Mouse (Mus musculus) stomach, embryonic 16.5 days (tissue): ENCODE results near the gene Ankar. TPM values are rescaled to one million over a fixed set of nuclear protein-coding genes. Genes with fewer than 3 reads are reported as not detected.

Experiments
- ATAC-seq: fragments of 200-750 bp; cut with Nextera tagmentation; 2 replicates; pipeline ENCODE4 v1.8.0; 2017; ENCODE audit warnings: moderate number of reproducible peaks, moderate TSS enrichment; ENCODE audit not compliant: insufficient read depth, low FRiP score
- H3K27ac ChIP-seq: fragments of 300-500 bp; sonication (generic); 2 replicates; pipeline ENCODE4 v1.5.1; 2014; ENCODE audit warnings: low read length
- H3K27me3 ChIP-seq: fragments of 300-500 bp; sonication (generic); 2 replicates; pipeline ENCODE4 v1.6.1; 2014; ENCODE audit warnings: low read length, control low read depth, mixed read lengths; ENCODE audit not compliant: control insufficient read depth, insufficient read depth
- H3K36me3 ChIP-seq: fragments of 300-500 bp; sonication (generic); 2 replicates; pipeline ENCODE4 v1.6.1; 2014; ENCODE audit warnings: low read length; ENCODE audit not compliant: control insufficient read depth, insufficient read depth
- H3K4me1 ChIP-seq: fragments of 300-500 bp; sonication (generic); 2 replicates; pipeline ENCODE4 v1.6.1; 2014; ENCODE audit warnings: low read length, control low read depth, mixed read lengths; ENCODE audit not compliant: control insufficient read depth, insufficient read depth
- H3K4me2 ChIP-seq: fragments of 300-500 bp; sonication (generic); 2 replicates; pipeline ENCODE4 v1.6.1; 2014; ENCODE audit warnings: low read depth, low read length, mixed read lengths
- H3K4me3 ChIP-seq: fragments of 300-500 bp; sonication (generic); replicated peaks from 2 replicates; pipeline ENCODE4 v1.5.1; 2014; ENCODE audit warnings: mild to moderate bottlenecking, low read length
- H3K9ac ChIP-seq: fragments of 300-500 bp; sonication (generic); 2 replicates; pipeline ENCODE4 v1.6.1; 2014; ENCODE audit warnings: low read length
- H3K9me3 ChIP-seq: fragments of 300-500 bp; sonication (generic); replicated peaks from 2 replicates; pipeline ENCODE4 v1.6.1; 2016; ENCODE audit warnings: low read length, control low read depth; ENCODE audit not compliant: control insufficient read depth
- WGBS: fragments of 180-500 bp; shearing (Covaris S2); extraction: QIAGEN DNeasy Blood & Tissue Kit; methylation state at CpG from one replicate; pipeline ENCODE4 v1.1.7; 2014; 5-methylcytosine and 5-hydroxymethylcytosine counted together
- polyA plus RNA-seq: library from polyadenylated mRNA; unstranded; fragments of >200 nt; fragmentation: Nextera tagmentation; extraction: Ambion mirVana; gene quantifications from 2 replicates; pipeline ENCODE4 v1.2.1, GENCODE M21; 2015

The Ankar gene
- polyA plus RNA-seq, 1 experiment from 2014 or later = not detected

GRCm38 (mm10) chr1:72730126-72730525 is 29.7 kb upstream of the Ankar start:
- WGBS = 55% methylated on average over 10 of the region's 10 CpGs
- H3K4me3 ChIP-seq = no peak overlapping the region
- no peak for ATAC-seq
- H3K4me1 ChIP-seq = peaks cover 5% of the 10 kb centered on the region
- H3K9ac ChIP-seq = no peak overlapping the region
- H3K27ac ChIP-seq = no peak overlapping the region
- no peak overlapping the region for H3K4me2 ChIP-seq
- H3K9me3 ChIP-seq = no peaks in the 10 kb centered on the region
- no peaks in the 10 kb centered on the region for H3K27me3 ChIP-seq
- H3K36me3 ChIP-seq = no peaks in the 10 kb centered on the region

DNA sequence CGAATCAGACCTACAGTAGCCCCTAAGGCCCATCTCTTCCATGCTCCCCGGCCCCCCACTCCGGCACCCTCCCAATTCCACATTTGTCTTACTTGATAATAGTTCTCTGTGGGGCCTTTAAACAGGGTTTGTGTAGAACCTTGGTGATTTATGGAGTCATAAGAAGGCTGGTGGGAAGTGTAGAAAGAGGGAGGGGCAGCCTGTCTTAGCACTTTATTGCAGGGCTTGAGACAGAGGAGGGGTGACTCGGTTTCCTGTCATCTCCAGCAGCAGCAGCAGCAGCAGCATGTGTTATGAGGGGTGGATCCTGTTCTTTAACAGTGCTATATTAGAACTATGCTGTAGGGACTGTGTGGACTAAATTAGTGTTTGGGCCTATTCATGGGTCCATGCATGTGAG is 28.4 kb upstream of the Ankar start:
- WGBS = 55% methylated on average over 4 of the region's 4 CpGs
- H3K27me3 ChIP-seq = no peaks in the 10 kb centered on the region
- H3K9me3 ChIP-seq = no peaks in the 10 kb centered on the region
- no peak for ATAC-seq
- no peak overlapping the region for H3K4me3 ChIP-seq
- H3K27ac ChIP-seq = no peak overlapping the region
- H3K4me2 ChIP-seq = no peak overlapping the region
- H3K36me3 ChIP-seq = no peaks in the 10 kb centered on the region
- H3K9ac ChIP-seq = no peak overlapping the region
- peaks cover 5% of the 10 kb centered on the region for H3K4me1 ChIP-seq

- Histone ChIP-seq H3K4me3 (no peak overlapping the region), H3K36me3 (no peaks in the 10 kb centered on the region), H3K4me1 (peaks cover 5% of the 10 kb centered on the region), H3K4me2 (no peak overlapping the region), H3K27ac (no peak overlapping the region), H3K27me3 (no peaks in the 10 kb centered on the region), H3K9me3 (no peaks in the 10 kb centered on the region), H3K9ac (no peak overlapping the region)
- WGBS = 86% methylated on average over 13 of the region's 13 CpGs
- no peak for ATAC-seq
Observed at GRCm38 (mm10) chr1:72725941-72726340, 25.6 kb upstream of the Ankar start.

DNA sequence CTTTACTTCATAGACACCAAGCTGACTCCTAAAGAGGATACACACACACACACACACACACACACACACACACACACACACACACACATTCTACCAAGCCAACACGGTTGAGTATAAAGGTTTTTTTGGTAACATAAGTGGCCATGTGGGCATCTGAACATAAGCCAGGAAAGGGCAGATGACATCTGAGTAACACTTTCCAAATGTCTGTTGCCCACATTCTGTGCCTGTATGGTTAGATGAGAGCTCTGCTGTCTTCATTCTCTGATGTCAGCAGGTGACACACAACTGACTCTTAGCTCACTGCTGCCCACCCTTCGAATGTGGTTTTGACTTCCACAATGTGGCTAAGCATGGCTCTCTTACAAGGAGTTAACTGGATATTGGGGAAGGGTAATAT is 24.0 kb upstream of the Ankar start:
- no peak overlapping the region for H3K9ac ChIP-seq
- H3K27me3 ChIP-seq = no peaks in the 10 kb centered on the region
- no peaks in the 10 kb centered on the region for H3K4me1 ChIP-seq
- no peaks in the 10 kb centered on the region for H3K36me3 ChIP-seq
- 69% methylated on average over 2 of the region's 2 CpGs for WGBS
- no peak for ATAC-seq
- no peak overlapping the region for H3K4me3 ChIP-seq
- no peaks in the 10 kb centered on the region for H3K9me3 ChIP-seq
- no peak overlapping the region for H3K27ac ChIP-seq
- H3K4me2 ChIP-seq = no peak overlapping the region

GRCm38 (mm10) chr1:72722646-72723045 is 22.3 kb upstream of the Ankar start:
- H3K9ac ChIP-seq = no peak overlapping the region
- no peak for ATAC-seq
- no peaks in the 10 kb centered on the region for H3K27me3 ChIP-seq
- no peak overlapping the region for H3K27ac ChIP-seq
- H3K36me3 ChIP-seq = no peaks in the 10 kb centered on the region
- 54% methylated on average over 8 of the region's 8 CpGs for WGBS
- no peak overlapping the region for H3K4me3 ChIP-seq
- H3K9me3 ChIP-seq = no peaks in the 10 kb centered on the region
- H3K4me2 ChIP-seq = no peak overlapping the region
- H3K4me1 ChIP-seq = no peaks in the 10 kb centered on the region

- Histone ChIP-seq H3K27ac (no peak overlapping the region), H3K27me3 (no peaks in the 10 kb centered on the region), H3K36me3 (0 out of 2 replicates have a peak, but pooled peaks cover under 1% of the 10 kb centered on the region), H3K9me3 (no peaks in the 10 kb centered on the region), H3K4me2 (no peak overlapping the region), H3K4me1 (no peaks in the 10 kb centered on the region), H3K9ac (no peak overlapping the region), H3K4me3 (no peak overlapping the region)
- ATAC-seq = peak; percentile 35; the same call in 1 of the 2 replicates
- WGBS = 61% methylated on average over 6 of the region's 6 CpGs
Observed at GRCm38 (mm10) chr1:72720115-72720725, 19.8 kb upstream of the Ankar start.

DNA sequence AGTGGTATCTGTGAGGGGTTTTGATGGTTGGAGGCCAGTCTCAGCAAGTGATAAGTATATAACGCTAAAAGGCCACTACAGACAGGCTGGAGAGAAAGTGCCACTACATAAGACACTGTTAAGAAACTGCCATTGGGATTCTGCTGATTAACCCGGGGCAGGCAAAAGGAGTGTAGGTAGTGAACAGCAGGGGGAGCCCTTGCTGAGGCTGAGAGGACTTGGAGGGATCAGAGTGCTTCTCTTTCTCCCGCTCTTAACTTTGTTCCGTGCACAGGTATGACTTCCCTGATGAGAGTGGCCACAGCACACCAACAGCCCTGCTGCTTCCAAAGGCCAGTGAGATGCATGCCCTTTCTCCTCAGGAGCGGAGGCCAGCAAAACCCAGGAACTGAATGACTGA is 18.5 kb upstream of the Ankar start:
- H3K27me3 ChIP-seq = no peaks in the 10 kb centered on the region
- 21% methylated on average over 5 of the region's 5 CpGs for WGBS
- no peaks in the 10 kb centered on the region for H3K4me1 ChIP-seq
- H3K9me3 ChIP-seq = no peaks in the 10 kb centered on the region
- no peak overlapping the region for H3K27ac ChIP-seq
- no peak overlapping the region for H3K9ac ChIP-seq
- H3K36me3 ChIP-seq = peaks cover 9% of the 10 kb centered on the region; the same call in 1 of the 2 replicates
- peak; percentile 62; the same call in 1 of the 2 replicates for ATAC-seq
- no peak overlapping the region for H3K4me2 ChIP-seq
- H3K4me3 ChIP-seq = no peak overlapping the region

GRCm38 (mm10) chr1:72717540-72717939 is 17.2 kb upstream of the Ankar start:
- Histone ChIP-seq H3K4me2 (no peak overlapping the region), H3K4me1 (peaks cover 8% of the 10 kb centered on the region), H3K9me3 (no peaks in the 10 kb centered on the region), H3K36me3 (peaks cover 18% of the 10 kb centered on the region), H3K4me3 (no peak overlapping the region), H3K27ac (no peak overlapping the region), H3K27me3 (no peaks in the 10 kb centered on the region), H3K9ac (no peak overlapping the region)
- ATAC-seq = no peak
- WGBS = 87% methylated on average over 7 of the region's 7 CpGs

DNA sequence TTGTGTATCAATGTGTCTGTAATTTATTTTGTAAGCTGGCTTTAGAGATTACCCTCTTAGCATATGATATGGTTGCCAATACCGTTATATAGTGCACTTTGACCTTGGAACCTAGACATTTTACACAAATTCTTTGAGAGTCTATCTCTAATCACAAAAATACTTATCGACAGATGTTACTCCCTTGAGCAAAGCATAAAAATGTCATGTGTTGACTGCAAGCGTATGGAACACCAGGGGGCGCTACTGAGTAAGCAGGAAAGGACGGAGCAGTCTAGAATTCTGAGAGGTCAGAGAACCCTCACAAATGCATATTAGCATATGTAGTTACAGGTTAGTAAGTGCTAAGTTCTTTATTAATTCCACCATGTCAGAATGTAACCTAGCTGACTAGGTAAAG is 16.5 kb upstream of the Ankar start:
- peaks cover 18% of the 10 kb centered on the region for H3K36me3 ChIP-seq
- 0 out of 2 replicates have a peak, but pooled peaks have one; percentile 28 for ATAC-seq
- 6% methylated on average over 5 of the region's 5 CpGs for WGBS
- H3K27me3 ChIP-seq = no peaks in the 10 kb centered on the region
- H3K4me1 ChIP-seq = peaks cover 9% of the 10 kb centered on the region
- no peak overlapping the region for H3K9ac ChIP-seq
- H3K9me3 ChIP-seq = no peaks in the 10 kb centered on the region
- no peak overlapping the region for H3K4me3 ChIP-seq
- H3K4me2 ChIP-seq = no peak overlapping the region
- H3K27ac ChIP-seq = no peak overlapping the region
